Mouse (Mus musculus): ENCODE data around the gene Zbtb7a. TPM values are rescaled to one million over a fixed set of nuclear protein-coding genes. Genes with fewer than 3 reads are reported as not detected.

Zbtb7a gene
- total and polyA plus RNA-seq, 3 experiments: 7.1 to 75.7 (median 31.1) TPM

- H3K36me3 ChIP-seq (replicated peaks): peaks cover 100% of the 10 kb centered on the region
- peaks cover 86% of the 10 kb centered on the region for H3K4me1 ChIP-seq (ENCODE audit: insufficient read depth, low read depth, low read length)
- peak overlapping the region; percentile 56; the same call in 1 of the 2 replicates for H3K4me3 ChIP-seq (ENCODE audit: low read depth, low read length)
- no peaks in the 10 kb centered on the region for H3K27me3 ChIP-seq (ENCODE audit: insufficient read depth, low read length)
- H3K9me3 ChIP-seq (replicated peaks): peaks cover 23% of the 10 kb centered on the region
- ATAC-seq (ENCODE audit: extremely low read depth, insufficient number of reproducible peaks, low FRiP score, poor library complexity, severe bottlenecking) (no peak), DNase-seq (ENCODE audit: low spot score) (no peak)
- no peak for TF ChIP-seq GATA1 (IDR thresholded peaks at IDR 0.05; ENCODE audit: borderline replicate concordance, low read length)
- no peak for TF ChIP-seq GATA2 (IDR thresholded peaks at IDR 0.05; ENCODE audit: borderline replicate concordance, low read depth, low read length)
- TF ChIP-seq CTCF (IDR thresholded peaks at IDR 0.05; ENCODE audit: low read depth, low read length): no peak
- TF ChIP-seq POLR2AphosphoS5 (IDR thresholded peaks at IDR 0.05; ENCODE audit: insufficient replicate concordance, low read depth, low read length): no peak
- no peak for TF ChIP-seq TAL1 (conservative IDR thresholded peaks at IDR 0.05; ENCODE audit: low read depth, low read length)
These were observed 10.3 kb downstream of the Zbtb7a start for GRCm38 (mm10) chr10:81145307-81145706.

- DNase-seq (ENCODE audit: low spot score) (no peak), ATAC-seq (ENCODE audit: extremely low read depth, insufficient number of reproducible peaks, low FRiP score, poor library complexity, severe bottlenecking) (no peak; the same call in 1 of the 2 replicates)
- Histone ChIP-seq H3K36me3 (replicated peaks) (peaks cover 98% of the 10 kb centered on the region), H3K27me3 (ENCODE audit: insufficient read depth, low read length) (no peaks in the 10 kb centered on the region), H3K4me3 (ENCODE audit: low read depth, low read length) (peak overlapping the region; percentile 56; the same call in 1 of the 2 replicates), H3K4me1 (ENCODE audit: insufficient read depth, low read depth, low read length) (peaks cover 83% of the 10 kb centered on the region), H3K9me3 (replicated peaks) (peaks cover 23% of the 10 kb centered on the region)
- TF ChIP-seq CTCF (IDR thresholded peaks at IDR 0.05; ENCODE audit: low read depth, low read length): no peak
These were observed 10.8 kb downstream of the Zbtb7a start for GRCm38 (mm10) chr10:81145778-81146177.

GRCm38 (mm10) chr10:81146296-81146695 is 11.3 kb downstream of the Zbtb7a start:
- Histone ChIP-seq H3K27me3 (ENCODE audit: insufficient read depth, low read length) (no peaks in the 10 kb centered on the region), H3K4me1 (ENCODE audit: insufficient read depth, low read depth, low read length) (peaks cover 81% of the 10 kb centered on the region), H3K4me3 (ENCODE audit: low read depth, low read length) (peak overlapping the region; percentile 56; the same call in 1 of the 2 replicates), H3K9me3 (replicated peaks) (peaks cover 23% of the 10 kb centered on the region), H3K36me3 (replicated peaks) (peaks cover 98% of the 10 kb centered on the region)
- TF ChIP-seq TAL1 (conservative IDR thresholded peaks at IDR 0.05; ENCODE audit: low read depth, low read length): no peak
- no peak for TF ChIP-seq POLR2AphosphoS5 (IDR thresholded peaks at IDR 0.05; ENCODE audit: insufficient replicate concordance, low read depth, low read length)
- no peak for TF ChIP-seq CTCF (IDR thresholded peaks at IDR 0.05; ENCODE audit: low read depth, low read length)
- TF ChIP-seq GATA2 (IDR thresholded peaks at IDR 0.05; ENCODE audit: borderline replicate concordance, low read depth, low read length): no peak
- no peak for ATAC-seq (ENCODE audit: extremely low read depth, insufficient number of reproducible peaks, low FRiP score, poor library complexity, severe bottlenecking)
- no peak for DNase-seq (ENCODE audit: low spot score)

GRCm38 (mm10) chr10:81151261-81151660 is 16.2 kb downstream of the Zbtb7a start:
- H3K9me3 ChIP-seq (replicated peaks): peaks cover 12% of the 10 kb centered on the region
- TF ChIP-seq POLR2AphosphoS5 (IDR thresholded peaks at IDR 0.05; ENCODE audit: insufficient replicate concordance, low read depth, low read length) (no peak), CTCF (IDR thresholded peaks at IDR 0.05; ENCODE audit: low read depth, low read length) (no peak), TAL1 (conservative IDR thresholded peaks at IDR 0.05; ENCODE audit: low read depth, low read length) (no peak), GATA2 (IDR thresholded peaks at IDR 0.05; ENCODE audit: borderline replicate concordance, low read depth, low read length) (no peak), GATA1 (IDR thresholded peaks at IDR 0.05; ENCODE audit: borderline replicate concordance, low read length) (no peak)
- peaks cover 96% of the 10 kb centered on the region for H3K36me3 ChIP-seq (replicated peaks)
- no peak for ATAC-seq (ENCODE audit: extremely low read depth, insufficient number of reproducible peaks, low FRiP score, poor library complexity, severe bottlenecking)
- DNase-seq (ENCODE audit: low spot score): no peak
- H3K4me3 ChIP-seq (ENCODE audit: low read depth, low read length): no peak overlapping the region
- peaks cover 59% of the 10 kb centered on the region for H3K4me1 ChIP-seq (ENCODE audit: insufficient read depth, low read depth, low read length)
- H3K27me3 ChIP-seq (ENCODE audit: insufficient read depth, low read length): no peaks in the 10 kb centered on the region

GRCm38 (mm10) chr10:81152609-81153008 is 17.6 kb downstream of the Zbtb7a start:
- TF ChIP-seq POLR2AphosphoS5 (IDR thresholded peaks at IDR 0.05; ENCODE audit: insufficient replicate concordance, low read depth, low read length) (0 out of 2 replicates have a peak, but pooled peaks have one; percentile 70), TAL1 (conservative IDR thresholded peaks at IDR 0.05; ENCODE audit: low read depth, low read length) (no peak)
- Histone ChIP-seq H3K4me1 (ENCODE audit: insufficient read depth, low read depth, low read length) (peaks cover 52% of the 10 kb centered on the region), H3K27me3 (ENCODE audit: insufficient read depth, low read length) (no peaks in the 10 kb centered on the region), H3K9me3 (replicated peaks) (peaks cover 6% of the 10 kb centered on the region), H3K4me3 (ENCODE audit: low read depth, low read length) (no peak overlapping the region), H3K36me3 (replicated peaks) (peaks cover 96% of the 10 kb centered on the region)
- ATAC-seq (ENCODE audit: extremely low read depth, insufficient number of reproducible peaks, low FRiP score, poor library complexity, severe bottlenecking) (no peak), DNase-seq (ENCODE audit: low spot score) (no peak)

- DNase-seq (ENCODE audit: low spot score): no peak
- Histone ChIP-seq H3K27me3 (ENCODE audit: insufficient read depth, low read length) (no peaks in the 10 kb centered on the region), H3K9me3 (replicated peaks) (no peaks in the 10 kb centered on the region), H3K4me3 (ENCODE audit: low read depth, low read length) (no peak overlapping the region), H3K36me3 (replicated peaks) (peaks cover 96% of the 10 kb centered on the region), H3K4me1 (ENCODE audit: insufficient read depth, low read depth, low read length) (peaks cover 53% of the 10 kb centered on the region)
- no peak for TF ChIP-seq GATA2 (IDR thresholded peaks at IDR 0.05; ENCODE audit: borderline replicate concordance, low read depth, low read length)
- TF ChIP-seq CTCF (IDR thresholded peaks at IDR 0.05; ENCODE audit: low read depth, low read length): no peak
- no peak for TF ChIP-seq TAL1 (conservative IDR thresholded peaks at IDR 0.05; ENCODE audit: low read depth, low read length)
- TF ChIP-seq GATA1 (IDR thresholded peaks at IDR 0.05; ENCODE audit: borderline replicate concordance, low read length): no peak
- TF ChIP-seq POLR2AphosphoS5 (IDR thresholded peaks at IDR 0.05; ENCODE audit: insufficient replicate concordance, low read depth, low read length): no peak
- ATAC-seq (ENCODE audit: extremely low read depth, insufficient number of reproducible peaks, low FRiP score, poor library complexity, severe bottlenecking): no peak
These were observed 19.3 kb downstream of the Zbtb7a start for GRCm38 (mm10) chr10:81154313-81154712.

- H3K4me1 ChIP-seq (ENCODE audit: insufficient read depth, low read depth, low read length): peaks cover 52% of the 10 kb centered on the region
- peaks cover 94% of the 10 kb centered on the region for H3K36me3 ChIP-seq (replicated peaks)
- ATAC-seq (ENCODE audit: extremely low read depth, insufficient number of reproducible peaks, low FRiP score, poor library complexity, severe bottlenecking): no peak
These were observed 19.7 kb downstream of the Zbtb7a start for GRCm38 (mm10) chr10:81154736-81155135.

More at GRCm38 (mm10) chr10:81154736-81155135, 19.7 kb downstream of the Zbtb7a start:
- DNase-seq (ENCODE audit: low spot score): no peak
- Histone ChIP-seq H3K9me3 (replicated peaks) (no peaks in the 10 kb centered on the region), H3K27me3 (ENCODE audit: insufficient read depth, low read length) (no peaks in the 10 kb centered on the region), H3K4me3 (ENCODE audit: low read depth, low read length) (no peak overlapping the region)
- TF ChIP-seq GATA2 (IDR thresholded peaks at IDR 0.05; ENCODE audit: borderline replicate concordance, low read depth, low read length) (no peak), POLR2AphosphoS5 (IDR thresholded peaks at IDR 0.05; ENCODE audit: insufficient replicate concordance, low read depth, low read length) (no peak), CTCF (IDR thresholded peaks at IDR 0.05; ENCODE audit: low read depth, low read length) (no peak), TAL1 (conservative IDR thresholded peaks at IDR 0.05; ENCODE audit: low read depth, low read length) (no peak), GATA1 (IDR thresholded peaks at IDR 0.05; ENCODE audit: borderline replicate concordance, low read length) (no peak)

All from G1E (cell line).